Mouse (Mus musculus) kidney, postnatal 4 days (tissue): Measurements from ENCODE around the gene AI481877.
A peak's percentile ranks its signal among the peaks of the same experiment; 100 is the strongest.

ENCODE experiments used
- DNase-seq, 2 experiments: peaks; one replicate each; pipeline ENCODE4 v3.0.0; 2021; ENCODE audit warnings: mixed read lengths in 2 of 2

The AI481877 gene

DNA sequence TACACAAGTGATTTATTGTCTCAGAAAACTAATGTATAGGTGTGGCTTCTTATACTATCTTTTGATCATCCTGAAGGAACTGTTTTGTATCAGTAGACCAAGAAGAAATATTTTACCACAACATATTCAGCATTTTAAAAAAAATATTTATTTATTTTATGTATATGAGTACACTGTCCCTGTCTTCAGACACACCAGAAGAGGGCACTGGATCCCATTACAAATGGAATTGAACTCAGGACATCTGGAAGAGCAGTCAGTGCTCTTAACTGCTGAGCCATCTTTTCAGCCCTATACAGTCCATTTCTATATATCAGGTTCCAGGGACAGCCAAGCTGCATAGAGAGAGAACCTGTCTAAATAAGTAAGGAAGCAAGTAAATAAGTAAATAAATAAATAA lies 15.2 kb downstream of the AI481877 start:
- no peak for DNase-seq

GRCm38 (mm10) chr4:59117644-59118495 lies 20.9 kb downstream of the AI481877 start:
- no peak for DNase-seq

GRCm38 (mm10) chr4:59108721-59109120 lies 30.1 kb downstream of the AI481877 start:
- DNase-seq = no peak

DNA sequence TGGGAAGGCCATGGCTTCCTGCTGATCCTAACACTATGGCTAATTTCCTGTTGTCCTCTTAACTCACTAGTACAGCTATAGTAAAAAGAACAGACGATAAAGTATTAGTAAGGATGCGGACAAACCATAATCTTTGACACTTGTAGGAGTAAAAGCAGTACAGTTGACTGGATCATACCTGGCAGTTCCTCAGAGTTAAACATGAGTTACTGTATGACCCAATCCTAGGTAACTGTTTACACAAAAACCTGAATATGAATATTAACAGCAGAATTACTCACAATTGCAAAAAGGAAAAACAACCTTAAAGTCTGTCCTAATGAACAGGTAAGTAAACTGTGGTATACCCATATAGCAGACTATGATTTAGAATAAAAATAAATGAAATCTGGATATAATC lies 30.9 kb downstream of the AI481877 start:
- DNase-seq = no peak

GRCm38 (mm10) chr4:59106661-59107060 lies 32.1 kb downstream of the AI481877 start:
- DNase-seq = no peak

DNA sequence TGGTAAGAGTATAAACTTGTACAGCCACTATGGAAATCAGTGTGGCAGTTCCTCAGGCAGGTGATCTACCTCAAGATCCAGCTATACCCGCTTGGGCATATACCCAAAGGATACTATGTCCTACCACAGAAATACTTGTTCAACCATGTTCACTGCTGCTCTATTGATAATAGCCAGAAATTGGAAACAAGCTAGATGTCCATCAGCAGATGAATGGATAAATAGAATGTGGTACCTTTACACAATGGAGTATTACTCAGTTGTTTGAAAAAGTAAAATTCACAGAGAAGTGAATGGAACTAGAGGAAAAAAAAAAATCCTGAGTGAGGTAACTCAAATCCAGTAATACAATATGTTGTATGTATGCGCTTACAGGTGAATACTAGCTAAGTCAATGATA lies 34.6 kb downstream of the AI481877 start:
- DNase-seq = no peak

DNA sequence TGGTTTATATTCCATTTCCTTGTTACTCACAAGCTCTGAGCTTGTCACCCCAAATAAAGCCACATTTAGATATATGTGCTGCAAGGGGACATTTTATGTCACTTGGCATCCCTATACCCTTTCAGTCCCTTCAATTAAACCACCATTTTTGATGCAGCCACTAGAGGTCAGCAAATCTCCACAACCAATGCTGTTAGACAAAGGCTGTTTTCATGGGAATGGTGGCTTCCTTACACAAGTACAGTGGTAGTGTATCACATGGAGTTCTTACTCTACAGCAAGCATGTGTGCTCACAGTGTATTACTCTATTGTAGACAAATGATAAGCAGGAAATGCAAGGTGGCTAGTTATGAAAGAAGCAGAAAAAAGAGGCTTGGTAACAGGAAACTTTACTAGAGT lies 42.4 kb downstream of the AI481877 start:
- peak; percentile 64 to 71 for DNase-seq

DNA sequence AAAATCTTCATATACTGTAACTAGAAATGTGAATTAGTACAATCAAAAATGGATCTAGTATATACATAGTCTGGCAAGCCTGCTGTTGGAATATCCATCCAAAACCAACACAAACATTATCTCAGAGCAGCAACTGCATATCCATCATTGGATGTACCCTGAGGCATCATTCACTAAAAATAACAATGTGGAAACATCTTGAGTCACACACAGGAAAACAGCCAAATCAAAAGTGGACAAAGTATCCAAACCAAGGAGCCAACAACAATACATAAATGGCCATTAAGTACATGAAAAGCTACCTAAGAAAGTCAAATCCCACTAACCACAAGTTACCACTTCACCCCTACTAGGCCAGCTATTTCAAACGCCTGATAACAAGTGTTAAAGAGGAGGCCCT lies 49.4 kb downstream of the AI481877 start:
- DNase-seq = no peak

DNA sequence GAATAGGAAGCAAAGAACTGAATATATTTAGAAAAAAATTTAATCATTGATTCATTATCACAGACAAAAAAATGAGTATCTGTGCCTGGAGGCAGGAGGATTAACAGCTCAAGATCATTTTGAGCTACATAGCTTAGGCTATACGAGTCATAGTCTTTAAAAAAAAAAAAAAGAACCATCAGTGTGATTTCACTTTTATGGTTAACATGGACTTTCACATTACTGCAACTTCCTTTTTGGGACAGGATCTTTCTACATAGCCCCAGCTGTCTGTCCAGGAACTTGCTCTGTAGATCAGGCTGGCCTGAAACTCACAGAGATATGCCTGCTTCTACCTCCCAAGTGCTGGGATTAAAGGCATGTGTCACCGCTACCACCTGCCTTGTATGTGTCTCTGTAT lies 55.4 kb downstream of the AI481877 start:
- DNase-seq = no peak

DNA sequence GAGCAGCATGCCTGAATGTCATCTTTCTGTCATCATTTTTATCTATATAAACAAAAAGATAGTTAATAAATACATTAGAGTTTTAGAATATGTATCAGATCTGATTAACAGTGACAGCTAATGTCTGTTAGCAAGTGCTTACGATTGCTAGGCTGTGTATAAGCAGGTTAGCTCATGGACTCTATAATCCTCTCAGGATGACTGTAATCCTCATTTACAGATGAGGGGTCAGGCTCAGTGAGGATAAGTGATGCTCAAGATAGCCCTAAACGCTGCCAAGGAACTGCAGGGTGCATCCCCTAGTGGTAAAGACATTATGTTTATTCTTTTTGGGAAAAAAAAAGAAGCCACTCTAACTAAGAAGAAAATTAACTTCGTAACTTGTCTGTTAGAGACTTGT lies 69.5 kb downstream of the AI481877 start:
- no peak for DNase-seq

GRCm38 (mm10) chr4:59062526-59062925 lies 76.3 kb downstream of the AI481877 start:
- no peak for DNase-seq

DNA sequence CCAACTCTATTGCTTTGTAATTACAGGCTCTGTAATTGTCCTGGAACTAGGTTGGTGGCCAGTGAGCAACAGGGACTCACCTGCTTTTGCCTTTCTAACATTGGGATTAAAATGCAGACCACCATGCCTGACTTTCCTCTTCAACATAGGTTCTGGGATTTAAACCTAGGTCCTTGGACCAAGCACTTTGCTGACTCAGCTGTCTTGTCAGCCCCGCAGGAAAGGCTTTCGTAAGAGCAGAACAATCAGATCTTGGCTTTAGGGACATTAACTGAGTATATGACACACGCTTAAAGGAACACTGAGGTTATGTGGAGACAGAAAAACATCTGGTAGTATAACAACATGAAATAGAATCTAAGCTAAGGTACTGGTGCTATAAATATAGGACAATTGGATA lies 80.9 kb downstream of the AI481877 start:
- no peak for DNase-seq

DNA sequence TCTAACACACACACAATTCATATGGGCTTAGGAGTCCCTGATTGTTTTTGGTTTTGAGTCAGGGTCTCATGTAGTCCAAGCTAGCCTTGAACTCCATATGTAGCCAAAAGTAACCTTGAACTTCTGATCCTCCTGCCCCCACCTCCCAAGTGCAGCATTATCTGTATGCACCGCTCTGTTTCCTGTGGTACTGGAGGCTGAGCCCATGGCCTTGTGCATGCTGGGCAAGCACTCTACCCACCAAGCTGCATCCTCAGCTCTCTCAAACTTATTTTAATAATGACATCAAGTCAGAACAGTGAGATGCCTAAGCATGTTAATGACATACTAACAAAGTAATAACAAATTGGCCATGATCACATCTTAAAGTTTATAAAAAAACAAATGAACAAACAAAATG lies 87.7 kb downstream of the AI481877 start:
- no peak for DNase-seq

DNA sequence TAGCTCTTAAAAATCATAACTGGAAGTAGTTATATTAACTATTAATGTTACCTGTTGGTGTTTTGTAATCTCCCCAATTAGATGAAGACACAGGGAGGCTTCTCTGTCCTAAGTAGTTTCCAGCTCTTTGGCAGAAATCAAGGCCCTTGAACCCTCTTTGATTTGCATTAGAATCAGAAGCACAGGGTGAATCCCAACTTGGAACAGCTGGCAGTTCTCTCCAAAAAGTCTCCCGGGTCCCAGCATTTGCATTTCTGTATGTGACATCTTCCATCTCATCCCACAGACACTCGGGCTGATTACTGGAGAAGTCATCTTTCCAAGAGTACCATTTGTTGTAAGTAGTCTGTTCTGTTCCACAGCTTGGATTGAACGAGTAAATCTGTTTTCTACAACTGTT lies 91.6 kb downstream of the AI481877 start:
- DNase-seq = no peak

GRCm38 (mm10) chr4:59043891-59044290 lies 94.9 kb downstream of the AI481877 start:
- no peak for DNase-seq

DNA sequence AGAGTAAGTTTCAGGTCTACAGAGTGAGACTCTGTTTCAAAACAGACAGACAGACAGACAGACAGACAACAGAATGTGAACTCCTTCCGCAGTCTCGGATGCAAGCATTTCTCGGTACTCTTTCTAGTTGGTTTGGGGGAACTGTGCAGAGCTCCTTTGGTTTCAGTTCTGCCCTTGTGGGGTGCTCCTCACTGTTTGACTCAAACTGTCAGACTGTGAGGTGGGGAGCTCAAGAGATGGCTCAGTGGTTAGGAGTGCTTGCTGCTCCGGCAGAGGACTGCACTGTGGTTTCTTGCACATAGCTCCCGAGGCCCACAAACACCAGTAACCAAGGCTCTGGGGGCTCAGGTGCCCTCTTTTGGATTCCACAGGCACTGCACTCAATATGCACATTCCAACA lies 95.7 kb downstream of the AI481877 start:
- DNase-seq = no peak

GRCm38 (mm10) chr4:59040397-59041287 lies 98.1 kb downstream of the AI481877 start:
- no peak for DNase-seq

DNA sequence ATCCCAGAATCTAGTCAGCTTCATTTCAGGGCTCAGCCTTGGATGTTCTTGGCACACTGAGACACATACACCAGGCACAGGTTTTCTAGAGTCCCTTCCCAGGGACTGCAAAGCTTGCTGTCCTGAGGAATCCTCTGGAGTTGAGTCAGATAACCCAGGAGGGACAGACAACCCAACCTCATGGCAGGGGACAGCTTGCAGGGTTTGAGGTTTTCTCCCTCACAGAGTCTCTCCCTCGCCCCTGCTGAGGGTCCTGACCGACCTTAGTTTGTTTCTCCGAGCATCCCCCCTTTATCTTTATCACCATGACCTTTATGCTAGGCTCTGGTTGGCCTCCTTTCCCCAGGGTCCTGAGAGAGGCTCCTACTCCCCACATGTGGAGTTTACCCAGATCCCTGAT lies 101.3 kb downstream of the AI481877 start:
- DNase-seq = no peak

DNA sequence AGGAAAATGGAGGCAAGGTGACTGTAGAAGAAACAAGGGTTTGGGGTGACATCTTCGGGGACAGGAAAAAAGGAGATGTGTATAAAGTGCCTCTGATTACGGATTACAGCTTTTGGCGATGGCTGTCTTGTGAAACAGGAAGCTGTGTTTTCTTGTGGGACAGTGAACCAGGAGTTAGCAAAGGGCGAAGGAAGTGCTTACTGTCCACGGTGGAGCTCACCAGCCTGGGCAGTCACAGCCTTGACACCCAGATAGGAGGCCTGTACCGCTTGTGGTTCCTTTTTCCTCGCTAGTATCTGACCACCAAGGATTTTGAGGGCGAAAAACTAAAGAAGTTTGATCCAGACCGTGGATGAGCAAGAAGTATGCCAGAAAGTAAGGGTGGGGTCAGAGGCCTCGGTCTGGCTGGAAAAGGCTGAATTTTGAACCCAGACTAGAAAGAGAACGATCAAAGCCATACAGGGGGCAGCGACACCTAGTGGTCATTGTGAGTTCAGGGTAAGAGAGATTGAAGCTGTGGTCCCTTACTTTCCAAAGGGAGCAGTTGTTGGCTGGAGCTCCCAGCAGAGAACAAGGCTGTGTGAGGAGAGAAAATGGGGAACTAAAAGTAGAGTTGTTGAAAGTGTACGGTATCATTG lies 102.2 kb downstream of the AI481877 start:
- DNase-seq = peak; percentile 82 to 86

DNA sequence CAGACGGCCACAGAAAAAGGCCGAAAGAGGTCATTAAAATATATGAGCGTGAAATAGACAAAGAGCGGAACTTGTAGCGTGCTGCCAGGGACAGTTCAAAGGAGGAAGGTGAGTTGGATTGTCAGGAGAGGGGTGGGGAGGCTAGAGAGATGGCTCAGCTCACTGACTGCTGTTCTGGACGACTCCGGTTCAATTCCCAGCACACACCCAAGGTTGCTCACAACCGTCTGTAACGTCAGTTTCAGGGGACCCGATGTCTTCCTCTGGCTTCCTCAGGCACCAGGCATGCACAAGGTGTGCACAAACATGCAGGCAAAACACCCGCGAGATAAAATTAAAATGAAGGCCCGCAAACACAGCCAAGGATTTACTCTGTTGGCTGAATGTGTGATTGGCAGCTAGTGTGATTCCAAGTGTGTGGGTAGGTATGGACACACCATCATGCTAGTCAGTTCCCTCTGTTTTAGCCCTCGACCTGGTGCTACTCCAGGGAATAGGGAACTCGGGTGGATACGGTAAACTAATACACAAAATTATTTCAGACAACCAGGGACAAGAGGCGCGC lies 102.9 kb downstream of the AI481877 start:
- peak in 1 of 2 experiments; percentile 11 for DNase-seq

DNA sequence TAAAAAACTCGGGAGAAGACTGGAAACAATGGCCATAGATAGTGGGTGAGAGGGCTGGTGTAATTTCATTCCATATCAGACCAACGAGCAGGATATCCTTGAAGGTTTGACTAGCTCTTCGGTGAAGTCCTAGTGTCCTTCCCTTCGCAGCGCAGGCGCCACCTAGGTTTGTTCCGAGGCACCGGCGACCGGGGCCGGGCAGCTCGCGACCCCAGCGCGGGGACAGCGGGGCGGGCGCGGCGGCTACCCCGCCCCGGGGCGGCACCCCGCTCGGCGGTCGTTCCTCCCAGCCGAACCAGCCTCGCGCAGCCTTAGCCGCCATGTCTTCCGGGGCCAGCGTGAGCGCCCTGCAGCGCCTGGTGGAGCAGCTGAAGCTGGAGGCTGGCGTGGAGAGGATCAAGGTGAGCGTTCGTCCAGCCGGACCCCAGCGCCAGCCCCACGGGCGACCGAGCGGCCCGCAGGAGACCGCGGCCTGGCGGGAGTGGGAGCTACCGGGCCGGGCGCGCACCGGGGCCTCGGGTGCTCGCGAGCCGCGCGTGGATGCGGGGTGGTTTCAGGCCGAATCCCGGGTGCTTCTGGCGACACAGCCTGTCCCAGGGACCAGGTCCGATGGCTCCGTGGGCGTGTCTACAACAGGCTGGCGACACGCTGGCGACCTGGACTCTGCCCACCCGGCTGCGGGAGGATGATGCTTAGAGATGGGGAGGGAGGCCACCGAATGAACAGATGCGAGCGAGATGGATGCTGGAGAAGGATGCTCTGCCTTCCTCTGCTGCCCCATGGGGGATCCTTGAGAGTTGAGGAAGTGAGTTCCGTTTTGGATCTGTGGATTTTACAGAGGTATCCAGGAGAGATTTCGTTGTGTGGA lies 103.6 kb downstream of the AI481877 start, which contains the start of gene Gng10:
Gene Gng10 (plus strand): TSS at position 171 of the 868 bp plus-strand sequence.
- DNase-seq = peak; percentile 77 to 84
